ENCODE assay signal across 11 mouse cellular contexts in the genomic region with DNA sequence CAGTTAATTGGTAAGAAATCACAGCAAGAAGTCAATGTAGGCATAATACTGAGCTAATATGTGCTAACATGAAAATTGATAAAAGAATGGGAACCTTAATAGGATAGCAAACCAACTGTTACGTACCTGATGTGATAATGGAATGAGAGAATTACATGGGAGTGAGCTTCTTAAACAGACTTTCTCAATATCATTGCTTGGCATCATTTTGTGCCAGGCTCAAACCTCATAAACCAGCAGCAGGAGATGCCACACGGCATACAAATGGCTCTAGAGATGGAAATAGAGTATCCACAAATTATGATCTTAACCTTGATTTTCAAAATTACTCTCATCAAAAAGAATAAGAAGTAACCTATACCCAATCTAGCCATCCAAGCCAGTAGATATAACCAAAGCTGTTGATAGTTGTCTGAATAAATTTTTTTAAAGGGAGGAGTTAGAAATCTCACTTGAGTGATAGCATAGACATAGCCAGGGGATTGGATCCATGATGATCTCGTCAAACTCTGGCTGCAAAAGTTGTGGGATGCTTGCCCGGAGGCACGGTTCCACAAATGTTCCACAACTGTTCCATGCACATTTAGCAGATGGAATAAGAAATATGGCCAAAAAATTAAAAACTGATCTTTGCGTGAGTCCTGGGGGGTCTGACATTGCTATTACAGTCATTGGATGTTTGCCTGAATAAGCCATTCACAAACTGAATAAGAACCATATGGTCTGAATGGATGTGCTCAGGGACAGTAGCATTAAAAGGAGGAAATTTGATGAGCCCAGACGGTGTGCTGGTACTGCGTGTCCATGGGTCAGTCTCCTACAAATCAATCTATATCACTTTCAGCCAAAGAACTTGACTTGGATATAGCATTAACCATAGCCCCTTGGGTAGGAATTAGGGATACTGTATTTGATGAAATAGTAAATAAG.
DNase-seq lines count a peak whose midpoint lies in the region; ATAC-seq lines count a peak whose summit lies in the region.
"Had no signal": no experiment of that assay in that cellular context is flagged by ENCODE, and none has a peak within 500 bp of the region (broad histone marks: within the 10 kb centered on the region; RNA-seq: fewer than 3 reads in every experiment).

No protein-coding gene starts in this region.

- H3K27me3 ChIP-seq in heart, embryonic 11.5 days (ENCODE audit: control insufficient read depth, insufficient read depth, low read length): no peaks in the 10 kb centered on the region
- no peaks in the 10 kb centered on the region for H3K27me3 ChIP-seq in forebrain, embryonic 16.5 days (replicated peaks; ENCODE audit: control insufficient read depth, insufficient read depth, low read length)
- no peaks in the 10 kb centered on the region for H3K27me3 ChIP-seq in intestine, embryonic 15.5 days (replicated peaks)

- peak; percentile 81 for DNase-seq in heart, adult 11 months
- DNase-seq in lung, postnatal 4 days: peak; percentile 10 to 22
- no peak for DNase-seq in lung, adult 18-20 months
- DNase-seq in layer of hippocampus, postnatal 25 days (ENCODE audit: extremely low spot score in 1 of 2, low spot score in 1 of 2): peak; percentile 13 to 36
- DNase-seq: kidney, postnatal 25 days; midbrain, embryonic 14.5 days had no signal

- no peaks in the 10 kb centered on the region for H3K4me1 ChIP-seq in heart, embryonic 11.5 days (ENCODE audit: control insufficient read depth, insufficient read depth, low read length)
- peaks cover 5% of the 10 kb centered on the region for H3K4me1 ChIP-seq in forebrain, embryonic 16.5 days (replicated peaks; ENCODE audit: control insufficient read depth, insufficient read depth, low read length)
- no peaks in the 10 kb centered on the region for H3K4me1 ChIP-seq in intestine, embryonic 15.5 days (replicated peaks)

- H3K9ac ChIP-seq in heart, embryonic 11.5 days (ENCODE audit: low read depth, low read length): no peak overlapping the region
- no peak overlapping the region for H3K9ac ChIP-seq in forebrain, embryonic 16.5 days (replicated peaks; ENCODE audit: low read depth, low read length)
- no peak overlapping the region for H3K9ac ChIP-seq in intestine, embryonic 15.5 days
- H3K9ac ChIP-seq: liver, embryonic 14.5 days had no signal

- WGBS in heart, embryonic 11.5 days (ENCODE audit: insufficient replicate concordance): 87% methylated on average over 8 of the region's 8 CpGs
- WGBS in forebrain, embryonic 16.5 days: 58% methylated on average over 8 of the region's 8 CpGs
- WGBS in intestine, embryonic 15.5 days: 85% methylated on average over 8 of the region's 8 CpGs

- no peaks in the 10 kb centered on the region for H3K36me3 ChIP-seq in heart, embryonic 11.5 days (ENCODE audit: control insufficient read depth, insufficient read depth, low read length)
- H3K36me3 ChIP-seq in forebrain, embryonic 16.5 days (ENCODE audit: control insufficient read depth, insufficient read depth): no peaks in the 10 kb centered on the region
- H3K36me3 ChIP-seq in intestine, embryonic 15.5 days: no peaks in the 10 kb centered on the region

- ATAC-seq in heart, embryonic 11.5 days (replicated peaks; ENCODE audit: insufficient number of reproducible peaks, low FRiP score, low TSS enrichment): no peak
- ATAC-seq in forebrain, embryonic 16.5 days: peak; percentile 88
- ATAC-seq in intestine, embryonic 15.5 days: no peak
- ATAC-seq in inflammation-experienced regulatory T-cells, adult 6 months: no peak

- H3K4me3 ChIP-seq in heart, embryonic 11.5 days (ENCODE audit: low read depth, low read length): no peak overlapping the region
- no peak overlapping the region for H3K4me3 ChIP-seq in forebrain, embryonic 16.5 days (replicated peaks; ENCODE audit: low read length)
- H3K4me3 ChIP-seq in intestine, embryonic 15.5 days (replicated peaks): no peak overlapping the region

- no peaks in the 10 kb centered on the region for H3K9me3 ChIP-seq in heart, embryonic 11.5 days (replicated peaks; ENCODE audit: control insufficient read depth, low read length)
- H3K9me3 ChIP-seq in forebrain, embryonic 16.5 days (ENCODE audit: control insufficient read depth, low read length): no peaks in the 10 kb centered on the region
- H3K9me3 ChIP-seq in intestine, embryonic 15.5 days: no peaks in the 10 kb centered on the region

- no peak overlapping the region for H3K27ac ChIP-seq in heart, embryonic 11.5 days (ENCODE audit: low read depth, low read length)
- no peak overlapping the region for H3K27ac ChIP-seq in forebrain, embryonic 16.5 days (ENCODE audit: low read length)
- no peak overlapping the region for H3K27ac ChIP-seq in intestine, embryonic 15.5 days
- H3K27ac ChIP-seq: liver, embryonic 14.5 days had no signal

- H3K4me2 ChIP-seq in heart, embryonic 11.5 days: no peak overlapping the region
- H3K4me2 ChIP-seq in forebrain, embryonic 16.5 days (ENCODE audit: low read length): no peak overlapping the region
- no peak overlapping the region for H3K4me2 ChIP-seq in intestine, embryonic 15.5 days (replicated peaks)

Comparison
In these comparisons a context has a peak if more than half of its experiments do, and no peak if none do; other contexts are left out.
1. DNase-seq: peak in heart, adult 11 months (single experiment), lung, postnatal 4 days (2 of 2) and layer of hippocampus, postnatal 25 days (2 of 2); none in lung, adult 18-20 months (0 of 2).